Mouse (Mus musculus): ENCODE measurements around the gene Hoxc5.

- TF ChIP-seq CTCF (IDR thresholded peaks at IDR 0.05; ENCODE audit: low read depth, low read length), result no peak
- no peak for TF ChIP-seq POLR2A (IDR thresholded peaks at IDR 0.05; ENCODE audit: insufficient read depth, low read length)
Measured at GRCm38 (mm10) chr15:102920619-102921018, 46.6 kb upstream of the Hoxc5 start.

All from ES-Bruce4 (cell line).